Mouse (Mus musculus) olfactory bulb, adult 2 months (tissue): ENCODE measurements around the gene Hist1h2bp. TPM values are rescaled to one million over a fixed set of nuclear protein-coding genes. Genes with fewer than 3 reads are reported as not detected.
"Not testable (repeated sequence)": the region's sequence is repeated elsewhere in the genome, so short reads cannot be mapped to it uniquely, and the experiment has no call there.

ENCODE experiments used
- H3K27ac ChIP-seq: fragments of 200-500 bp; 2 replicates; pipeline ENCODE4 v1.5.1; 2012; ENCODE audit warnings: low read depth, low read length; ENCODE audit not compliant: insufficient read depth
- H3K4me1 ChIP-seq: fragments of 200-500 bp; 2 replicates; pipeline ENCODE4 v1.6.1; 2012; ENCODE audit warnings: low read length; ENCODE audit not compliant: control insufficient read depth, insufficient read depth
- H3K4me3 ChIP-seq: fragments of 200-500 bp; 2 replicates; pipeline ENCODE4 v1.5.1; 2012; ENCODE audit warnings: mild to moderate bottlenecking, low read depth, low read length, moderate library complexity; ENCODE audit not compliant: insufficient read depth
- CTCF ChIP-seq: fragments of 200-500 bp; IDR thresholded peaks from 2 replicates; pipeline ENCODE4 v1.5.1; 2012; ENCODE audit warnings: low read depth, mild to moderate bottlenecking, low read length, moderate library complexity; ENCODE audit not compliant: insufficient read depth
- POLR2A ChIP-seq: fragments of 200-500 bp; IDR thresholded peaks from 2 replicates; pipeline ENCODE4 v1.6.1; 2012; ENCODE audit warnings: mild to moderate bottlenecking, low read depth, low read length, moderate library complexity; ENCODE audit not compliant: insufficient read depth
- WGBS: fragments of 180-500 bp; shearing (Covaris S2); methylation state at CpG from one replicate; pipeline ENCODE4 v1.1.7; 2018; 5-methylcytosine and 5-hydroxymethylcytosine counted together
- polyA plus RNA-seq: library from polyadenylated mRNA; stranded (reverse); fragments of >200 nt; gene quantifications from 2 replicates; pipeline ENCODE4 v1.2.4, GENCODE M21; 2012; ENCODE audit warnings: low replicate concordance; ENCODE audit not compliant: missing spikeins, insufficient read depth, insufficient read length

Hist1h2bp gene
- polyA plus RNA-seq, 1 experiment, result not detected

- H3K27ac ChIP-seq, result peak within 1 kb of the TSS; percentile 93
- WGBS, result under 1% methylated on average over 46 of the region's 50 CpGs
- not testable (repeated sequence) for H3K4me1 ChIP-seq
- peak within 1 kb of the TSS; percentile 71 for H3K4me3 ChIP-seq
- TF ChIP-seq POLR2A, result peak; percentile 49
Measured at GRCm38 (mm10) chr13:21753524-21754285, 33.6 kb upstream of the Hist1h2bp start, which contains the start of the genes Hist1h2ak and Hist1h2bn. TSS of gene Hist1h2ak (minus strand) at chr13:21753827. TSS of gene Hist1h2bn (plus strand) at chr13:21754123.

GRCm38 (mm10) chr13:21754294-21755001, 32.8 kb upstream of the Hist1h2bp start:
- not testable (repeated sequence) for H3K4me1 ChIP-seq, H3K27ac ChIP-seq
- WGBS, result under 1% methylated on average over 23 of the region's 26 CpGs
- peak overlapping the region; percentile 71 for H3K4me3 ChIP-seq

- Histone ChIP-seq H3K27ac (no peak overlapping the region), H3K4me3 (no peak overlapping the region), H3K4me1 (peaks cover 2% of the 10 kb centered on the region; the same call in 1 of the 2 replicates)
- TF ChIP-seq CTCF, result no peak
- TF ChIP-seq POLR2A, result no peak
- WGBS, result 52% methylated on average over 1 of the region's 1 CpGs
Measured at GRCm38 (mm10) chr13:21755707-21756106, 31.6 kb upstream of the Hist1h2bp start.

GRCm38 (mm10) chr13:21778814-21779766, 8.2 kb upstream of the Hist1h2bp start:
- H3K4me1 ChIP-seq, result no peaks in the 10 kb centered on the region; the same call in 1 of the 2 replicates
- TF ChIP-seq POLR2A (no peak), CTCF (no peak)
- H3K27ac ChIP-seq, result peak overlapping the region; percentile 43; the same call in 1 of the 2 replicates
- peak overlapping the region; percentile 62 for H3K4me3 ChIP-seq
- WGBS, result 2% methylated on average over 33 of the region's 33 CpGs

GRCm38 (mm10) chr13:21779767-21780731, 7.2 kb upstream of the Hist1h2bp start, which contains the start of gene Hist1h1b:
TSS of gene Hist1h1b (minus strand) at chr13:21780625.
- TF ChIP-seq POLR2A (peak; percentile 29; the same call in 1 of the 2 replicates), CTCF (no peak)
- no peaks in the 10 kb centered on the region; the same call in 1 of the 2 replicates for H3K4me1 ChIP-seq
- H3K27ac ChIP-seq, result peak within 1 kb of the TSS; percentile 43
- WGBS, result under 1% methylated on average over 44 of the region's 44 CpGs
- H3K4me3 ChIP-seq, result peak within 1 kb of the TSS; percentile 62

- Histone ChIP-seq H3K4me1 (no peaks in the 10 kb centered on the region; the same call in 1 of the 2 replicates), H3K27ac (no peak overlapping the region), H3K4me3 (no peak overlapping the region)
- WGBS, result 50% methylated on average over 6 of the region's 6 CpGs
- TF ChIP-seq POLR2A (no peak), CTCF (no peak)
Measured at GRCm38 (mm10) chr13:21781021-21781555, 6.2 kb upstream of the Hist1h2bp start.

- 92% methylated on average over 1 of the region's 1 CpGs for WGBS
- no peak overlapping the region for H3K4me3 ChIP-seq
- no peak for TF ChIP-seq CTCF
- no peak for TF ChIP-seq POLR2A
- no peaks in the 10 kb centered on the region; the same call in 1 of the 2 replicates for H3K4me1 ChIP-seq
- H3K27ac ChIP-seq, result no peak overlapping the region
Measured at GRCm38 (mm10) chr13:21781639-21782038, 5.6 kb upstream of the Hist1h2bp start.

GRCm38 (mm10) chr13:21782361-21783254, 4.7 kb upstream of the Hist1h2bp start:
- H3K27ac ChIP-seq, result peak overlapping the region; percentile 70; the same call in 1 of the 2 replicates
- WGBS, result 2% methylated on average over 16 of the region's 35 CpGs
- not testable (repeated sequence) for H3K4me1 ChIP-seq
- peak overlapping the region; percentile 59 for H3K4me3 ChIP-seq
